Mouse (Mus musculus): ENCODE data around the gene Aup1.

GRCm38 (mm10) chr6:83054871-83055431 lies 630 bp downstream of the Aup1 start, which contains the start of gene Htra2:
- TF ChIP-seq GATA1 (IDR thresholded peaks at IDR 0.05; ENCODE audit: borderline replicate concordance, low read length): no peak
- TF ChIP-seq FLI1 (IDR thresholded peaks at IDR 0.05; ENCODE audit: low read length): no peak

Data from megakaryocyte, embryonic 14.5 days (primary cell).